Mouse (Mus musculus) erythroblast, embryonic 14.5 days (primary cell): Measurements from ENCODE around the gene Pisd.

ENCODE experiments used
- GATA1 ChIP-seq: IDR thresholded peaks from 2 replicates; pipeline ENCODE4 v1.6.1; 2012; ENCODE audit warnings: low read length, inconsistent platforms, mixed read lengths
- TAL1 ChIP-seq: IDR thresholded peaks from 3 replicates; pipeline ENCODE4 v1.6.1; 2012; ENCODE audit warnings: low read length, inconsistent platforms, mixed read lengths

DNA sequence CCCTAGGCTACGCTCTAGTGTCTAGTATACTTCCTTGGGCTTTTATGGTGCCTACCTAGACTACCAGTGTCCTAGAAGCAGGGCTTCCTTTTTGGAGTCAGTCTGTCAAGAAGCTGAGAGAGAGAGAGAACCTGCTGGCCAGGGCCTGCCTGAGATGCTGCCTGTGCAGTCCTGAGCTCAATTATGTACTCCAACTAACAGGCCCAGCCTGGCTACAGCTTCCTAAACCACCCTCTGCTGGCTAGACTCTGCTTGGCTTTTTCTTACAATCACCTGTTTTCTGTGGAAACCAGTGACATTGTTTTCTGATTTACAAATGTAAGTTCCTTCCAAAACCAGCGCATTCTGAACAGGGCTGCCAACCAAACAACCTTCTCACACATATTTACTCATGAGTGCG, 45.3 kb downstream of the Pisd start:
- TF ChIP-seq GATA1 (no peak), TAL1 (no peak)
